Mouse (Mus musculus): ENCODE results near the gene Cpn1.
"Not testable (repeated sequence)": the region's sequence is repeated elsewhere in the genome, so short reads cannot be mapped to it uniquely, and the experiment has no call there.

Cpn1 gene

GRCm38 (mm10) chr19:43980711-43981110 lies 5.6 kb downstream of the Cpn1 start:
- no peak for DNase-seq

GRCm38 (mm10) chr19:43977799-43978198 lies 8.6 kb downstream of the Cpn1 start:
- no peak for DNase-seq

- peak; percentile 18 for DNase-seq
These were observed 9.7 kb downstream of the Cpn1 start for GRCm38 (mm10) chr19:43976661-43977060.

- DNase-seq = no peak
These were observed 12.1 kb downstream of the Cpn1 start for GRCm38 (mm10) chr19:43974221-43974620.

- DNase-seq = no peak
These were observed 12.6 kb downstream of the Cpn1 start for GRCm38 (mm10) chr19:43973711-43974110.

- DNase-seq = no peak
These were observed 14.2 kb downstream of the Cpn1 start for GRCm38 (mm10) chr19:43972129-43972528.

- no peak for DNase-seq
These were observed 17.8 kb downstream of the Cpn1 start for GRCm38 (mm10) chr19:43968436-43969026.

- no peak for DNase-seq
These were observed 19.9 kb downstream of the Cpn1 start for GRCm38 (mm10) chr19:43966481-43966880.

- DNase-seq = no peak
These were observed 20.8 kb downstream of the Cpn1 start for GRCm38 (mm10) chr19:43965496-43966085.

- no peak for DNase-seq
These were observed 23.6 kb downstream of the Cpn1 start for GRCm38 (mm10) chr19:43962795-43963194.

GRCm38 (mm10) chr19:43961185-43961584 lies 25.2 kb downstream of the Cpn1 start:
- no peak for DNase-seq

- DNase-seq = peak; percentile 72
These were observed 26.3 kb downstream of the Cpn1 start for GRCm38 (mm10) chr19:43960014-43960413.

GRCm38 (mm10) chr19:43959162-43959561 lies 27.2 kb downstream of the Cpn1 start:
- peak; percentile 88 for DNase-seq

- no peak for DNase-seq
These were observed 28.5 kb downstream of the Cpn1 start for GRCm38 (mm10) chr19:43957881-43958280.

- no peak for DNase-seq
These were observed 29.0 kb downstream of the Cpn1 start for GRCm38 (mm10) chr19:43957402-43957801.

- no peak for DNase-seq
These were observed 31.1 kb downstream of the Cpn1 start for GRCm38 (mm10) chr19:43955266-43955665.

GRCm38 (mm10) chr19:43954864-43955263 lies 31.5 kb downstream of the Cpn1 start:
- DNase-seq = no peak

GRCm38 (mm10) chr19:43952936-43953335 lies 33.4 kb downstream of the Cpn1 start:
- not testable (repeated sequence) for DNase-seq

GRCm38 (mm10) chr19:43949111-43949810 lies 37.1 kb downstream of the Cpn1 start:
- DNase-seq = no peak

GRCm38 (mm10) chr19:43944566-43944965 lies 41.8 kb downstream of the Cpn1 start:
- DNase-seq = no peak

- no peak for DNase-seq
These were observed 43.3 kb downstream of the Cpn1 start for GRCm38 (mm10) chr19:43943076-43943475.

- peak; percentile 84 for DNase-seq
These were observed 46.3 kb downstream of the Cpn1 start, which contains the start of gene Dnmbp for GRCm38 (mm10) chr19:43939769-43940689. Gene Dnmbp, minus strand, starts transcription at chr19:43940191.

- no peak for DNase-seq
These were observed 47.1 kb downstream of the Cpn1 start for GRCm38 (mm10) chr19:43939171-43939768.

All from lung, postnatal 36 days (tissue).